Mouse (Mus musculus): Measurements from ENCODE around the gene Slc26a6.

- TF ChIP-seq CTCF (IDR thresholded peaks at IDR 0.05; ENCODE audit: borderline replicate concordance, extremely low read depth, insufficient read depth, insufficient read length) (no peak), POLR2A (IDR thresholded peaks at IDR 0.05; ENCODE audit: borderline replicate concordance, extremely low read depth, insufficient read depth, insufficient read length, poor library complexity, severe bottlenecking) (no peak)
These were observed 72.8 kb downstream of the Slc26a6 start for GRCm38 (mm10) chr9:108925897-108926296.
